Mouse (Mus musculus): Measurements from ENCODE around the gene Bcar3.
A peak's percentile ranks its signal among the peaks of the same experiment; 100 is the strongest.

The Bcar3 gene

DNA sequence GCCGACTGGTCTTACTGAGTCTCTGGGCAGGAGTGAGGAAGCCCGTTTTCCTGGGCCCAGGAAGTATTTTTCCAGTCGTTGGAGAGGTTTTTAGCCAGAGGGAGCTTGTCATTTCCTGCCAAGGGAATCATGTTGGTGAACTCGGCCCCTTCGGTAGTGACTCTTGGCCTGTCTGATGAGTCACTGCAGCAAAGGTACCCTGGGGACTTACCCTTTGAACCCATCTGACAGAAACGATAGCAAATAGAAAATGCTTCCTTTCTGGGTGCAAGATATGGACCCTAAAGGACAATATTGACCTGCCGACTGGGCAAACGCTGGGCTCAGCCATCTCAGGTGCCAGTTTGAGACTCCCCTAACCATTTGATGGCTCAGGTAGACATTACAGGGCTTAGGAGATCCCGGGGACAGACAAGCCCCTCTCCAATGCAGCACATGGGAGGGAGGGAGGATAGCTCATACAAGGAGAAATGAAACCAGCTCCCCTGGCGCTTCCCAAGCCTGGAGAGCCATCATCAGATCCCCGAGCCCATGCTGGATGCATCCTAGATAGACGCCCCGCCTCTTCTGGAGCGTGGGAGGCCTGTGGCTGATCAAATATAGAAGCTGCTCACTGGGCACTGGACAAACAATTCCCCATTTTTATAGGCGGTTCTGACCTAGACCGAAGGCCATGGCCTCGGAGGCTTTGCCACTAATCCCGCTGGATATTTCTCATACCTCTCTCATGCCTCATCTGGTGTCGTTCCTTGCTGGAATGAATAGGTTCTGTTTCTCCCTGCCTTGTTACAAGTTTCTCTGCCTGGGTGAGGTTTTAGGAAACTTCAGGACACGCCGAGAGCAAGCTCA is 188.2 kb downstream of the Bcar3 start:
- DNase-seq (ENCODE audit: low read depth, low spot score) = no peak

DNA sequence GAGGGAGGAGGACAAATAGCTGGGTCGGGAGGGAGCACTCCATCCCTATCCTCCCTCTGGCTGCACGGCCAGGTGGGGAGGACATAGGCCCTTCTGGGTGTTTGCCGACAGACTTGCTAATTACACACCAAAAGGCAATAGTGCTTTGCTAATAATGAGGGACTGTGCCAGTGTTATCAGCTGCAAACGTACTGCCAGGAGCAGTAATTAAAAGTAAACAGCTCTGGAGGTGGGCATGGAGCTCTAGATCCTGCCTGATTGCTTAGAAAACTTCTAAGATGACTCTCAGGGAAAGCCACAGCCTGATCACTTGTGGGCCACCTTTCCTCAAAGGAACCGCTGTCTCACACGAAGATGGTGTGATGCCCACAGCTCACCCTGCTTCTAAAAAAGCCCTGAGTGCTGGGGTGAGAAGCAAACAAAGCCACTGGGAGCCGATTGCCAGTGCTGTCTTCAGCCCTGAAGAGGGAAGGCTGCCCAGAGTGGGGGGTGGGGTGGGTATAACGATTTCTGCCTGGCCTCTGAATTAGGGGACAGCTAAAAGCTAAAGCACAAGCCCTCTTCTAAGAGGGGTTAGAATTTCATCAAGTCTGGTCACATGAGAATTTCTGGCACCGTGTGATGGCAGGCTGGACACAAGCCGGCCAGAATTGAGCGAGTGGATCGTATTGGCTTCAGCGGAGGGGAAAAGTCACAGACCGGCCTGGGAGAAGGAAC is 189.3 kb downstream of the Bcar3 start:
- no peak for DNase-seq (ENCODE audit: low read depth, low spot score)

DNA sequence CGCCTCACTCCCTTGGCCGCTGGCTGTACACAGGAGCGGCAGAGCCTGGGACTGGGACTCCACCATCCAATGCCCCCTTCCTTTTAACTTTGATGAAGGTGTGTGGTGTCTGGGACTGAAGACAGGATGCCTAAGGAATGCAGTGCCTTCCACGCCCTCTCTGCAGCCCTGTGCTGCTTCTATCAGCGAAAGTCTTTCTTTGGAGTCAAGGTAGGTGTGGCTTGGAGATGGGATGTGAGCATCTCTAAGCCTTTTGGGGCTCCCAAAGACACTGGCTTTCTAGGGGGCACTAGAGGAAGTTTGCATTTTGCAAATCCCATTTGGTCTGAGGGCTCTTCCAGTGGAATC is 189.8 kb downstream of the Bcar3 start:
- DNase-seq (ENCODE audit: low read depth, low spot score) = no peak

DNA sequence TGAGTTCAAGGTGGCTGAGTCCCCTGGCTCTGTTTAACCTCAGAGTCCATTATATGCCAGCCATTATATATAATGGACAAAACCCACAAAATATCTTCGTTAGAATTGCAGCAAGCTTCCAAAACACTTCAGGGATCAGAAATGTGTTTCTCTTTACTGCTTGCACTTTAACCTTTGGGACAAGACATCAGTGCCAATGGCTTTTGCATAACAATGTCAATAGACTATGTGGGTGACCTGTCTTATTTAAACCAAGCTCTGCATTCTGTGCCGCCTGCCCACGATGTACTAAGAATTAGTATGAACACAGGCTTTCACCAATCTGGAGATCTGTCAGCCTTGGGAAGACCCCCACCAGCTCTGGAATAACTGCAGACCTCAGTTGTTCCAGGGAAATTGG is 190.4 kb downstream of the Bcar3 start:
- no peak for DNase-seq (ENCODE audit: low read depth, low spot score)

DNA sequence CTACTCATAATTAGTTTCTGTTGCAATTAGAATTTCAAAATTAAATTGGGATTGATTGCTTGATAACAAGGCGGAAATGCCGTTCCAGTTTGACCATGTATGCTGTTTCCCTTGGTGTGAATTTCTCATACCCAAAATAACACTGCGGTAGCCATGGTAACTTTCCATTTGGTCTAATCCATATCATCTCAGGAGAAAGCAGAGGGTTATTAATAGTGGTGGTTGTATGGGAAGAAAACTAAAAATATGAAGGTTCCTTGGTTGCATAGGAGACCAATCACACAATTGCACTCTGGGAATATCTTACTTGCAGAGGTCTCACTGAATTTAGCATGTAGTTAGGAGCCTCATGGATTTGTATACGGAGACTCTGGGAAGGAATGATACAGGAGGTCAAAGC is 191.8 kb downstream of the Bcar3 start:
- DNase-seq (ENCODE audit: low read depth, low spot score) = no peak

DNA sequence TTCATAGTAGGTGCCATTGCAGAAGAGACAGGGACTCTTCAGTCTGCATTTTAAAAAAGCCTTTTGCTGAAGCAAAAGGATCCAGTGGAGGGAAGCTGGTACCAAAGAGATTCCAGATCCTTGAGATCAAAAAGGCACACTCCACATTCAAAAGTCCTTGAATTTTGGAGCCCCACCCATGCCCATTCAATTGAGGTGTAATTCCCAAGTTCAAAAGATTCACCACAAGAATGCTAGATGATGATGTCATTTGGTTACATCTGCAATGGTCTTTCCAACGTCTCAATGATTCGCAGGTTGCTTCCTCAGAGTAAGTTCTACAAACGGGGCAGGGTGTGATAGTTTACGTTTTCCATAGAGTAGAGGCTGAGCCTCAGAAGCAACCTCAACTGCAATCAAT is 192.3 kb downstream of the Bcar3 start:
- DNase-seq (ENCODE audit: low read depth, low spot score) = no peak

DNA sequence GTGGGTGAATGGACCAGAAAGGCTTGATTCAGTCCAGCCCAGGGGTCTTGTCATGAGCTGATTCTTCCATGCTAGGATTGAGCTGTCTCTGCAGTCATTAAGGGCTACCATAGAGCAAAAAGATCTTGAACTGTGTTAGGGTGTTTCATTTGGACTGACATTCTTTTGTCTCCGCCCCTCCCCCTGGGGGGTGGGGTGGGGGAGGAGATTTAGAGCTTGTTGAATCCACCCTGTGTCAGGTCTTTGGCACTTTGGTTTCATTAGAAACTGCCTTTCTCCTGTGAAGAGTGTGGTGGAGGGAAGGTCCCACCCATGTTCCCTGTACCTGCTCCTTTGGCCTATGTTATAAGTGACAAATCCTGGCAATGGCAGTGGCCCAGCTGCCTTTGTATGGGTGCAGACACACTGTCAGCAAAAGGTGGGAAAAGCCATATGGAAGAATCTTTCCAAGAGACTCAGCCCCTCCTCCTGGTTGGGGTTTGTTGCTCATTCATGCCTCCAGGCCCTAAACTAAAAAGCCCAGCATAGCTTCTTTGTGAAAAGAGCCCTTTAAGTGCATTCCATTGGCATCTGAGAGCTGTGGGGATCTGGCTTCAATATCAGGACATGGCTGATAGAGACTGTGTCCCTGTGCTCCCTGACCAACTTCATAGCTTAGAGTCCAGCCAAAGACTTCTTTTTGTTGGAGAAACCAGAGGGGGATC is 194.3 kb downstream of the Bcar3 start:
- no peak for DNase-seq (ENCODE audit: low read depth, low spot score)

DNA sequence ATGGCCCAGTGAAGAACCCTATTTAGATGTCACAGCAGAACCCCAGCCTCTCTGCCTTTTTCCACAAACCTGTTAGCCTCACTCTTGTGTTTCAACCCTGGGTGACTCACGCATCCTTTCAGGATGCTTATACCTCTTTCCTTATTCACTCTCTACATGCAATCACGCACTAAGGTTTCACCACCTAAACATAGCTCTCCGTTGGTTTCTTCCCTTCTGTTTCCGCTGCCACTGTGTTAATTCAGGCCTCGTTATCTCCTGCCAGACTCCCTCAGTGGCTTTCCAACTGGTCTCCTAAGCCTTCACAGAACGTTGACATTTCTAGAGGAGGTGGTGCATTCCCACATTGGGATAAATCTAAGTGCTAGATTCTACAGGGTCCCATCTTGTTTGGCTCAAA is 196.6 kb downstream of the Bcar3 start:
- no peak for DNase-seq (ENCODE audit: low read depth, low spot score)

DNA sequence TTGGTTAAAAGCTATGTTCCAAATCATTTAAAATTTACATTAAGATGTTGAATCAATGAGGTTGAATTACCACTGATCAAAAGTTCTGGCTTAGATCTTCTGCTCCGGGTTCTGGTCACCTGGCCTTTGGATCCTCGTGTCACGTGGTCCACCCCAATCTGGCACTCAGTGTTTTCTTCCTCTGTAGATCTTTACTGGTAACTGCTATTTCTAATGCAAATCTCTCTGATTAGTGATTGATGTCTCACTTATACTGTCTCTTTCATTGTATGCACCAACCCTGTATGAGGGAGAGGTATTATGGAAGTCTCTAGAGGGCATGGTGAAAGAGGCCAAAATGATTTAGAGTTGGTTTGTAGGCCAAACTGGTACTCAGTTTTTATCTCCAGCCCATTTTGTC is 198.1 kb downstream of the Bcar3 start:
- no peak for DNase-seq (ENCODE audit: low read depth, low spot score)

DNA sequence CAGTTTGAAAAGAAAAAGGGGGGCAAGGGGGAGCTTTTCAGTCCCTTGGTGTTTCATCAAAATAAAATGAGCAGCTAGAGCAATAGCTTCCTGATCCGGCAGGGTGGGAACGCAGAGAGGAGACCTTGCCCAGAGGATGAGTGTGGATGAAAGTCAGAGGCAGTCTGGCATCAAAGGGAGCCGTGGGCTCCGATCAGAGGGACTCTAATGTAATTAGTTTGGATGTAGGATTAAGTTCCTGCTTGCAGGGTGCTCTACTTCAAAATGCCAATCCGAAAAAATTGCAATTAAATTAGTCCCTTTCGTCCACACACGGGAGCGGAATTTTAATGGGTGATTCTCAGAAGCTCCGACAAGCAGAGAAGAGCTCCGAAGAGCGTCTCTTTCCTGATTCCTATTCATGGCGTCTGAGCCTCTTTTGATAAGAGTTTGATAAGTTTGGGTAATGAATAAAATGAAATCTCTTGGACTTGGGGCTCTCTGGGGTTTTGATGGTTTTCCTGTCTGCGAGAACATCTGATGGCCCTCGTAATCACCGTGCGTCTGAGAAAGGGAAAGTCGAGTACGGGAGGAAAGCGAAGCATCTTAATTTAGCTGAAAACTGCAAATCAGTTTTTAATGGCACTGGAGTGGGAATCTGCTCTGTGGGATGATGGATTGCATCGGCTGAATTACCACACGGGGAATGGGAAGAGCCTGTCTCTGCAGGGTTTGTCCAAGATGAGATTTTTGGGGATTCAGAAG is 199.1 kb downstream of the Bcar3 start:
- no peak for DNase-seq (ENCODE audit: low read depth, low spot score)

DNA sequence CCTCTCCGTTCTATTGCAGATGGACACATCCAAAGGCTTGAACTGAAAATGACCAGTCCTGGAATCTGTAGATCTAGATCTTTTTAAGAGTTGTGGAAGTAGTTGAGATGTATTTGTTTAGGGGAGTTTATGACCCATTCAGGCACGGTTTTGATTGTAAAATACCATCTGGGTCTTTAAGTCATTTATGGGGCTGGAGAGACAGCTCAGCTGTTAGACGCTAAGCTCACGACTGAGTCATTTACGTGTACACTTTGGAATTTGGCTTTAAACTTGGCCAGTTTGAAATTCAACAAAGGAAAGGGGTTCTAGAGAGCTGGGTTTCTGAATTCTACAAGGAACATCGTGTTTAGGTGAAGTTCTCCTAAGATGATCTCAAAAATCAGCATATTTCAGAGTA is 200.8 kb downstream of the Bcar3 start:
- DNase-seq (ENCODE audit: low read depth, low spot score) = no peak

DNA sequence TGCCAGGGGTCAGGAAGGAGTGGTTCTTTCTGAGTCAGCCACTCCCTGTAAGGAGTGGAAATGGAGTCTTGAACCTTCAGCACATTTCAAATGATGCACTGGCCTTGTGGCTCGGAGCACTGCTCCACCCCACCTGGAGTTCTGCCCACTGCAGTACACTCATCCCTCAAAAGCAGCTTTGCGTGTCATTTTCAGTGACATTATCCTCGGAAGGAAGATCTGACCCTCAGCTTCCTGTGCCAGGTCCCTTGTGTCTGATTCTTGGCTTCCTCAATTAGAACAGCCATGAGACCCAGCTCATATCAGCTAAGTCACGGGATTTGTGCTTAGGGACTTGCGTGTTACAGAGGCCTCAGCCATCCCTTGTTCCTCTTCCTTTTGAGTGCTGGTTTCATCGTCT is 203.9 kb downstream of the Bcar3 start:
- no peak for DNase-seq (ENCODE audit: low read depth, low spot score)

DNA sequence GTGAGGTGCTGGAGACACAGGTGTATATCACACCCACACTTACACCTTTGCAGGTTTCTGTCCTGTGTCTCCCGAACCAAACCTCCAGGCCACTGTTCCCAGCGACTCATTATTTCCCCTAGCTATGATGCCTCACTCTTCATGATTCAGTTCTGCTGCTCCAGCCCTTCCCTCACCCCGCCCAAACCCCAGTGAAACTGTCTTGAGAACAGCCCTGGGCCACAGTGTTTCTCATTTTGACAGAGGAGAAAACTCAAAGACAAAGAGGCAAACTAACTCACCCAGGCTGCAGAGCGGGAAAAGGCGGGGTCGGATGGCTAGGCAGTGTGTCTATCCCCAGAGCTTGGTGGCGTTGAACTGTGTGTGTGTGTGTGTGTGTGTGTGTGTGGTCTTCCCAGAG is 204.6 kb downstream of the Bcar3 start:
- DNase-seq (ENCODE audit: low read depth, low spot score) = no peak

DNA sequence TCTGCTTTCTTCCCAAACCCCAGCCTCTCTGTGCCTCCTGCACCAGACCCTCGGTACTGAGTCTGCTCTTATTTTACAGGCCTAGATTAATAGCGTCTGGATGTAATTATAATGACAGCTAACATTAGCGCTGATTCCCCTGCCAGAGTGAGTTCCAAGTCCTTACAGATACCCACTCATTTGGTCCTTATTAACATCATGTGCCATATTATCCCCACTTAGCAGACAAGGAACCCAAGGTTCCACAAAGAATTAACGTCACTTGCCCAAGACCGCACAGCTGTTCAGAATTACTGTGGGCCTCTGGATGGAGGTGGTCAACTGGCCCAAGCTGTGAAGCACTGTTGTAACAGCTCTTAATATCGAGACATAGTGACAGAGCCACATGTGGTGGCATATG is 205.7 kb downstream of the Bcar3 start:
- DNase-seq (ENCODE audit: low read depth, low spot score) = no peak

DNA sequence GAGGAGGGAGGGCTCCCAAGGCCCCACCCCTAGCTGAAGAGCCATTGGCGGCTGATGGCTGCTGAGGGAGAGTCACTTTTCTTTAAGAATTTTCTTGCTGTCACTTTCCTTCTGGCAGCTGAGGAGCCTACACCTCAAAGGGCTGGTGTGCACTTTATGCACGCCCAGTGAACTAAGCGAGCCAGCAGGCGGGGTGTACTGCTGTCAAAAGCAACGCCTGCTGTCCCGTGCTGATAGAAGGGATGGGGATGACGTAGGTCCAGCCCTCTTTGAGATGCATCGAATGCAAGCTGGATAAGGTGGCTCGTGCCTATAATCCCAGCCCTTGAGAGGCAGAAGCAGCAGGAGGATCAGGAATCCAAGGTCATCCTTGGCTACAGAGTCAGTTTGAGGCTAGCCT is 207.0 kb downstream of the Bcar3 start:
- DNase-seq (ENCODE audit: low read depth, low spot score) = no peak

DNA sequence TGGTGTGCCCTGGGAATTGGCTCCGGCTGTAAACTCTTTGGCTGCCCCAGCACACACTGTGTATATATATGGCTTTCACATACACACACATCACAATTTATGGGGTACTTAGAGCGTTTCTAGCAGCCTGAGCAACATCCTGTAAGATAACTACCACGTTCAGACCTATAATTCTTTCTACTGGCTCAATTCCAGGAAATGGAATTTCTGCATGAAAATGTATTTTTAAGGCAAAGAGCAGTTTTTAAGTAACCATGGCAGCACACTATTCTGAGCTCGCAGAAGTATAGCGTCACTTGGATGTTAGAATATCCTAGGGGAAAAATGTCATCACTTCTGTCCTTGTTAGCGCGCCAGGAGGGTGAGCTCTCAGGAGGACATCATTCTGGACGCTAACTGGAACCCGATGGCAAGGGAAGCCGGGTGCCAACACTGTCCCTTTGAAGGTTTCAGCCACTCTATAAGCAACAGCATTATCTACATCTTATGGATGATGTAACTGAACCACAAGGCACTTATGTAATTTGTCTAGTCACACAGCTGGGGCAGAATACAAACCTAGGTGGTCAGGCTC is 212.5 kb downstream of the Bcar3 start:
- DNase-seq (ENCODE audit: low read depth, low spot score) = no peak

DNA sequence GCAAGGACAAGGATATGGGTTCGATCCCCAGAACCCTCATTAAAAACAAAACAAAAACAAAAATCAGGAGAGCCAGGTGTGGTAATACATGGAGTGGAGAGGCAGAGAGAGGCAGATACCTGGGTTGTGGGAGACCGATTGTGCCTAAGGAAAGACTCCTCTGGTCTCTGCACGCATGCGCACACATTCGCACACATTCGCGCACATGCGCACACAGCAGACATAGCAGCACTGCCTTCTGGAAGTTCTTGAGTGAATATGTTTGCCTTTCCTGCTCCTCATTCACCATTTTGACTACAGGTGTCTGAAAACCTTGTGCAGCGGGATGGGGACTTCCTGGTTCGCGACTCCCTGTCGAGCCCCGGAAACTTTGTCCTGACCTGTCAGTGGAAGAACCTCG is 213.9 kb downstream of the Bcar3 start:
- DNase-seq (ENCODE audit: low read depth, low spot score) = no peak

DNA sequence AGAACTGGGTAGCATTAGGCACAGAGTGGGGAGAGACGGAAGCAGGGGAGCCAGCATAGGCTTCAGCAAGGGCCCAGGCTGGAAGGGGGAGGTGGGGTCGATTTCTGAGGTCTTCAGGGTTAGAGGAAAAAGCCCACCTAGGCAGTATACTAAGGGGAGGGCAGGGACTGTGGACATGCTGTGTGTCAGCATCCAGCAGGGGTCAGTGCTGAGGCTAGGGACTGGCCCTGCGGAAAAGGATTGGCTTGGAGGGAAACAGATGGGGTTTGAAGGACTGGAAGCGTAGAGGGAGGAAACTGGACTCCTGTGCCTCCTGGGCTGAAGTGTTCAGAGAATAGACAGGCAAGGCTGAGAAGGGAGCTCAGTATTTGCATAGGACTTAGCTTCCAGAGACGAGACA is 215.1 kb downstream of the Bcar3 start:
- DNase-seq (ENCODE audit: low read depth, low spot score) = peak; percentile 4

DNA sequence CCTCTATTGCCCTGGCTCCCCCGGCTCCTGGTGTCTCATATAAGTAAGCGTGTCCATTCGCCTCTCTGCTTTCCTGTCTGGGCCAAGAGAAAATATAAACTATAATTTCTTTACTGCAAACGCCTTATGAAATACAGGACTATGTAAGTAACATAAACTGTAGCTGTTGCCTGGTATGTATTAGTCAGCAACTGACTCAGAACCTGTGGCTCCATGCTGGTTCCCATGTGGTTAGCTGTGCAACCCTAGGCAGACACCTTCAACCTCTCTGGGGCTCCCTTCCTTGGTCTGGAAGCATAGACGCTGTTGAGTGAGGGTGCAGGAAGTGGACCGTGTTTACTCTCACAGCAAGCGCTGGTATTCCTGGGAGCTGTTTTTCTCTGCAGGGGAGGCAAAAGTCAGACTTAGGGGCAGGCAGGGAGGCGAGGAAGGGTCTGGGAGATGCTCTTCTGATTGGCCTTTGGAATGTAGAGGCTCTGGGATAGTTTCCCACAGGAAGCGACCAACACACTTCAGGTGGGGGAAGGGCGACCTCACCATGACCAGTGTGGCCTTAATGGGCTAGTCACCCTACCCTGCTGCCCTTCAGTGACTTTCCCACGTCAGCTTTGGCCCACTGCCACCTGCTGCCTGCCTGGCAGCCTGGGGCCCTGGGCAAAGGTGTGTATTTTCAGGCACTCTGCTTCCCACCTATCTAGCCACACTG is 215.8 kb downstream of the Bcar3 start:
- no peak for DNase-seq (ENCODE audit: low read depth, low spot score)

DNA sequence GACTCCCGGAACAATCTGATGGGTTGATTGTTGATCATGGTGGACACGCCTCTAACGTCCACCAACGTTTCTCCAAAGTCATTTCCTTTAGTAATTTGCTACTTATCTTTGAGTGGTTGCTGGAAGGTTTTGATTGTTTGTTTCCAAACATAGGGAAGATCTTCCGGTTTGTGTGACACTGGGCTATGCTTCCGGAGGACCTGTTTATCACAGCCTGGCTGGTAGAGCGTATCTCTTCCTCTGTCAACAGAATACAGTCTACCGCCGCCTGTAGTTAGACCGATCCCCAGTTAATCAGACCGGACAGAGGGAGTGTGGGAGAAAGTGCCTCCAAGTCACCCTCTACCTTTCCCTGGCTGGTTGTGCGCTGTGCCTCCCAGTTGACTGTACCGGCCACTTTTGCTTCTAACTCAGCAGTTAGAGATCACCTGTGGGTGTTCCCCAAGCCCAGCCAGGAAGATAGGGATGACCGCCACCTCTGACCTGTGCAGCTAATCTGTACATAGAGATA is 216.4 kb downstream of the Bcar3 start:
- no peak for DNase-seq (ENCODE audit: low read depth, low spot score)

DNA sequence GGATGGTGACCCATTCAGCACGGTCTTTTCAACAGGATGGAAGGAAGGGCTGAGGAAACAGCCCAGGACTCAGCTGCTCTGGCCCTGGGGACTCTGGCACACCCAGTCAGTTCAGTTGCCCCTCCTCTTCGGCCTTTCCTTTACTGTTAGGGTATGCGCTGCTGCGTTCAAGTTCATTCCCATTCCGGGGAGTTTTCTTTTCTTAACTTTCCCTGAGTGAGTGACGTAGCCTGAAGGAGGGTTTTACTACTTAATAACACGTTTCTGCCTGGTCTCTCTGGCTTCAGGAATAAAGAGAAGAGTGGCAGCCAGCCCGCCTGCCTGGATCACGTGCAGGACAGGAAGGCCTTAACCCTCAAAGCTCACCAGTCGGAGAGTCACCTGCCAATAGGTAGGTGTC is 217.0 kb downstream of the Bcar3 start:
- no peak for DNase-seq (ENCODE audit: low read depth, low spot score)
